Mouse (Mus musculus) cortical plate, adult 2 months (tissue): Measurements from ENCODE around the gene Stxbp5.

Experiments used
- CTCF ChIP-seq: fragments of 200-500 bp; IDR thresholded peaks from 2 replicates; pipeline ENCODE4 v1.5.1; 2011; ENCODE audit warnings: mild to moderate bottlenecking, control low read depth, low read length; ENCODE audit not compliant: insufficient read depth; ENCODE audit errors: extremely low read depth
- POLR2A ChIP-seq: fragments of 200-500 bp; IDR thresholded peaks from 2 replicates; pipeline ENCODE4 v1.6.1; 2011; ENCODE audit warnings: mild to moderate bottlenecking, low read length, control low read depth; ENCODE audit not compliant: insufficient read depth; ENCODE audit errors: extremely low read depth

- TF ChIP-seq CTCF (no peak), POLR2A (no peak)
Measured at GRCm38 (mm10) chr10:9897852-9898251, 3.0 kb downstream of the Stxbp5 start.
